Mouse (Mus musculus) lung, adult 2 months (tissue): Measurements from ENCODE around the gene 3830406C13Rik. TPM values are rescaled to one million over a fixed set of nuclear protein-coding genes. Genes with fewer than 3 reads are reported as not detected.

ENCODE experiments used
- DNase-seq: peaks from one replicate; pipeline ENCODE4 v3.0.0; 2022
- H3K4me1 ChIP-seq: fragments of 200-500 bp; 2 replicates; pipeline ENCODE4 v1.6.1; 2011; ENCODE audit warnings: low read length; ENCODE audit not compliant: control insufficient read depth, insufficient read depth
- H3K4me3 ChIP-seq: fragments of 200-500 bp; replicated peaks from 2 replicates; pipeline ENCODE3; 2011; ENCODE audit warnings: low read depth, mild to moderate bottlenecking, control low read depth, low read length; ENCODE audit errors: extremely low read depth
- CTCF ChIP-seq: fragments of 200-500 bp; IDR thresholded peaks from 2 replicates; pipeline ENCODE4 v1.5.1; 2011; ENCODE audit warnings: mild to moderate bottlenecking, low read length, control low read depth; ENCODE audit not compliant: insufficient read depth
- POLR2A ChIP-seq: fragments of 200-500 bp; IDR thresholded peaks from 2 replicates; pipeline ENCODE4 v1.6.1; 2011; ENCODE audit warnings: low read depth, mild to moderate bottlenecking, control low read depth, low read length, borderline replicate concordance; ENCODE audit errors: extremely low read depth
- WGBS: fragments of 180-500 bp; shearing (Covaris S2); methylation state at CpG from one replicate; pipeline ENCODE4 v1.1.7; 2018; 5-methylcytosine and 5-hydroxymethylcytosine counted together
- polyA plus RNA-seq: library from polyadenylated mRNA; depleted of rRNA; stranded (reverse); fragments of >200 nt; gene quantifications from 2 replicates; pipeline ENCODE4 v1.2.3, GENCODE M21; 2012

Gene 3830406C13Rik
- polyA plus RNA-seq, 1 experiment: 7.5 TPM

- DNase-seq: no peak
- H3K4me1 ChIP-seq: no peaks in the 10 kb centered on the region
- H3K4me3 ChIP-seq: no peak overlapping the region
- no peak for TF ChIP-seq POLR2A
- TF ChIP-seq CTCF: no peak
- 7% methylated on average over 23 of the region's 23 CpGs for WGBS
Observed at GRCm38 (mm10) chr14:12342458-12343131, 58.6 kb downstream of the 3830406C13Rik start.

- no peaks in the 10 kb centered on the region for H3K4me1 ChIP-seq
- TF ChIP-seq POLR2A (no peak), CTCF (no peak)
- no peak for DNase-seq
- whole genome bisulfite sequencing: 5% methylated on average over 20 of the region's 20 CpGs
- H3K4me3 ChIP-seq: no peak overlapping the region
Observed at GRCm38 (mm10) chr14:12343451-12343941, 59.5 kb downstream of the 3830406C13Rik start.

GRCm38 (mm10) chr14:12344061-12344745 lies 60.2 kb downstream of the 3830406C13Rik start:
- WGBS: 5% methylated on average over 24 of the region's 24 CpGs
- Histone ChIP-seq H3K4me1 (no peaks in the 10 kb centered on the region), H3K4me3 (no peak overlapping the region)
- TF ChIP-seq CTCF (no peak), POLR2A (no peak)
- DNase-seq: no peak

GRCm38 (mm10) chr14:12344746-12345240 lies 60.8 kb downstream of the 3830406C13Rik start:
- H3K4me1 ChIP-seq: no peaks in the 10 kb centered on the region
- TF ChIP-seq POLR2A: no peak
- no peak for TF ChIP-seq CTCF
- 2% methylated on average over 39 of the region's 39 CpGs for WGBS
- DNase-seq: no peak
- no peak overlapping the region for H3K4me3 ChIP-seq

- no peaks in the 10 kb centered on the region for H3K4me1 ChIP-seq
- no peak for DNase-seq
- 1% methylated on average over 40 of the region's 40 CpGs for WGBS
- no peak overlapping the region for H3K4me3 ChIP-seq
- TF ChIP-seq CTCF (no peak), POLR2A (no peak)
Observed at GRCm38 (mm10) chr14:12345241-12345921, 61.4 kb downstream of the 3830406C13Rik start.

- TF ChIP-seq POLR2A: no peak
- no peak for TF ChIP-seq CTCF
- no peak for DNase-seq
- 2% methylated on average over 50 of the region's 50 CpGs for WGBS
- H3K4me3 ChIP-seq: no peak overlapping the region
- H3K4me1 ChIP-seq: no peaks in the 10 kb centered on the region
Observed at GRCm38 (mm10) chr14:12346011-12346864, 62.3 kb downstream of the 3830406C13Rik start.

- DNase-seq: no peak
- whole genome bisulfite sequencing: 3% methylated on average over 26 of the region's 26 CpGs
- TF ChIP-seq POLR2A (no peak), CTCF (no peak)
- no peaks in the 10 kb centered on the region for H3K4me1 ChIP-seq
- H3K4me3 ChIP-seq: no peak overlapping the region
Observed at GRCm38 (mm10) chr14:12346865-12347600, 63.1 kb downstream of the 3830406C13Rik start.

GRCm38 (mm10) chr14:12348089-12348488 lies 64.1 kb downstream of the 3830406C13Rik start, which contains the start of gene Fezf2:
Gene Fezf2 (minus strand): TSS chr14:12348189.
- Histone ChIP-seq H3K4me3 (no peak within 1 kb of the TSS), H3K4me1 (no peaks in the 10 kb centered on the region)
- no peak for DNase-seq
- WGBS: 8% methylated on average over 2 of the region's 2 CpGs
- TF ChIP-seq POLR2A (no peak), CTCF (no peak)
